Mouse (Mus musculus): ENCODE measurements at regions not wholly inside any gene's neighbourhood (a gene's known extent, or its start where the extent isn't known, plus 50 kb on each side); places are given as distances from the start of the nearest gene placed in this dataset.

DNA sequence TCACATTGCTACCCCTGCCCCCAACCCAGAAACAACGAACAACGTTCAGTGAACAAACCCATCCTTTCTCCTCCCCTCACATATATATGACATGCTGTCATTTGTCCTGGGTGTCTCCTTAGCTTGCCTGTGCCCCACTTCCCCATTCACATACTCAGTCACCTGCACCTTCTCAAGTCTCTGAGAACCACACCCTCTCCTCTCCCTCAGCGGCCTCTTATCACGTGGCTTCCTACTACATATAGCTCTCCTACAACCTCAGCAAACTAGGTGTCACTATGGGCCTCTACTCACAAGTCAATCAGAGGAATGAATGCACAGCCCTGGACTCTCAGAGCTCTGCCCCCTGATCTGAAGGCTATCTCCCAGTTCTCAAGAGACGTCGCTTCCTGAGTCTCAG lies 459.2 kb upstream of the Cdh11 start:
- peak; percentile 6; the same call in 1 of the 2 replicates for ATAC-seq (ENCODE audit: insufficient number of reproducible peaks, low FRiP score, low TSS enrichment)

DNA sequence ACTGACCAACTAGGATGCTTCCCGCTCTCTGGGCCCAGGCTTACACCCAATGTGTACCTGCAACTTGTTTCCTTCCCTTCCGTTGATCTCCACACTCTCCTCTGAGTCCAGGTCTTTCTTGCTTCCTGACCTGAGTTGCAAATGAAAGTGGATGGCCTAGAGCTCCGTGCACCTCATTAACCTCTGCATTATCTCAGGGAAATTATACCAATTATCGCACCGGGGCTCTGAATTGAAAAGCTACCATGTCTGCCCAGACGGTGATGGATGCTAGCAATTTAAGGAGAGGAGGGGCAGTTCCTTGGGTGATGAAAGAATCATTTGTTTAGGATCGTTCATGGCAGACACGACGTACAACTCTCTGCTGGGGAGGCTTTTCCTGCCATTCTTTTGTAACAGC lies 460.4 kb upstream of the Cdh11 start:
- no peak for ATAC-seq (ENCODE audit: insufficient number of reproducible peaks, low FRiP score, low TSS enrichment)

DNA sequence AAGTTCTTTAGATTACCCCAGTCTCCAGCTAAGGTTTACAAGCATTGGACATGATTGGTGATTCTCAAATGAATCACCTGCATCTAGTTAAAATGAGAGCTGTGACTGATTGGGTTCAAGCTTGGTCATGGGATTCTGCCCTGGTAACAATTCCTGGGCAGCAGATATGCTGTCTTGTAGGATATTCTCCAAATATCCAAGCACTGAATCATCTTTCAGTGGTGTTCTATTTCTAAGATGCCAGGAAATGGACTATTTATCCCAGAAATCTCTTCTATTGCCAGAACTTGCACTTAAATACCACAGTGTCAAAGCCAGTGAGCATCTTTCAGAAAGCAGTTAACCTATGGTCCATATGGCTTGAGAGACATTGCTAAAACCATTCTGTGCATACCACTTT lies 475.8 kb upstream of the Cdh11 start:
- ATAC-seq (ENCODE audit: insufficient number of reproducible peaks, low FRiP score, low TSS enrichment), result no peak

DNA sequence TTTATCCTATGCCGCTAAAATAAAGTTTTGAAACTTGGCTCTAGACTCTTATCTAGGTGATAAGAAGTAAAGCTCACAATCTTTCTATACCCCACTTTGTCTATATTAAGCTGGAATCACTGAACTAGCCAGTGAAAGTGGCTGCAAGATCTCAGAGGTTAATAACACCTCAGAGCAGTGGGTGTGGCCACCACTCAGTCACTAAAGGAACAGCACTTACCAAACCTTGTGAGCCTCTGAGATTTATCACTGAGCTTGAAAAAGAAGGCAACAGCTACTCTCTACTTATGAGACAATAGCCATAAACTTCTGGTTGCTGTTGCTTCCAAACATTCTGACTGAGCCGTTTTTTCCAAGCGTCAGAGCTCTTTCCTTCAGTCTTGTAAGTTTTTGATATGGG lies 484.6 kb upstream of the Cdh11 start:
- ATAC-seq (ENCODE audit: insufficient number of reproducible peaks, low FRiP score, low TSS enrichment), result no peak

DNA sequence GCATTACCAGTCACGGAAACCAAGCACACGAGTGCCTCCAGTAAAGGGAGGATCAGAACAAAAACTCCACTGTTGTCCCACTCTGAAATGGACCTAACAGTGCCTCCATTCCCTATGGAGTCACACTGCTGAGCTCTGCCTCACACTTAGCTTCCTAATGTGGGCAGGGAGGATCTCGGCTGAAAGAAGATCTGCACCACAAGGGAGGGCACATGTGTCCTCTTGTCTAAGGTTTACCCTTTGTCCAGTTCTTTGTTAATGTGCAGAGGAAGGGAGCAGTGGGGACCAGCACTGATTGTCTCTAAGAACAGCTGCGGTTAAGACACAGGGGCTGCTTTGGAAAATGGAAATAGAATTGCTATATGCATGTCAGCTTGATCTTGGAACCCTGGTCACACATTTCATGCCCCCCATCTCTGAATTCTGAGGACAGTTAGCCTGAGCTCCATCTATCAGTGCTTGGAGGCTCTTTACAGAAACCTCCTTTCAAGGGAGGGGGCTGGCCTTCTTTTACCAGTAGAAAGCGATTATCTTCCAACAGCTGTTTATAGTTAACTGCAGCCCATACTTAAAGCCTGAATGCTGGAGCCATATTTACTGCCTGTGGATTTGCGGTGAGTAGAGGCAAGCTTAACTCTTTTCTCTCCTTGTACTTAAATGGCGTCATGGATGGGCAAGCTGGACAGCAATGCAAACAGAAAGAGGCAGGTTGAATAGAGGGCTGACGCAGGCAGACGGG lies 485.5 kb upstream of the Cdh11 start:
- no peak for ATAC-seq (ENCODE audit: insufficient number of reproducible peaks, low FRiP score, low TSS enrichment)

DNA sequence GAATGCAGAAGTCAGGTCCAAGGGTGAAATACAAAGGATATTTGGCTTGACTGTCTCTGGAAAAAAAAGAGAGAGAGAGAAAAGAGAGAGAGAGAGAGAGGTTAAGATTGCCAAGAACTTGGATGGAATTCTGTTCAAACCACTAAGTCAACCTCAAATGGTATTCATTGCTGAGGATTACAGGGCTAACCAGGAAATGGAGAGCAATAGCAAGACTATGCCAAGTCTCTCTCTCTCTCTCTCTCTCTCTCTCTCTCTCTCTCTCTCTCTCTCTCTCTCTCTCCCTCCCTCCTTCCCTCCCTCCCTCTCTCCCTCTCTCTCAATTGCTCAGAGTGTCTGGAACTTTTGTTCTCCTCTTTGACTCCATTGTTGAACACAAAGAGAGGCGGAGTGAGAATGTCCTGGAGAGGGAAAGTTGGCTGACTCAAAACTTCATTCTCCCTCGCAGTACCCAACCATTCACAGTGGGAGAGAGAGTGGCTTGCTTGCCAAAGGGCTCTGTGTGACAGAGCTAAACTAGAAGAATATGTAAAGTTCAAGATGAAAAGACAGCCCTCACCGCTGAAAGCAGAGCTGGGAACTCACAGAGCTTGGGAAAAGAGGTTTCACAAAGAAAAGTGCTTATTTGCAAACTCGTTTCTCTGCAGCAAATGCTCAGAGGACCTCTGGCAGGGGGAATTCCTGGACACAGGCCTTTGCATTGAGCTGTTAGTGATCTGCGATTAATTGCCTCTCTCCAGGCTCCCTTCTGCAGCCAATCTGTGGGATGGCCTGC lies 487.1 kb upstream of the Cdh11 start:
- ATAC-seq (ENCODE audit: insufficient number of reproducible peaks, low FRiP score, low TSS enrichment), result no peak

DNA sequence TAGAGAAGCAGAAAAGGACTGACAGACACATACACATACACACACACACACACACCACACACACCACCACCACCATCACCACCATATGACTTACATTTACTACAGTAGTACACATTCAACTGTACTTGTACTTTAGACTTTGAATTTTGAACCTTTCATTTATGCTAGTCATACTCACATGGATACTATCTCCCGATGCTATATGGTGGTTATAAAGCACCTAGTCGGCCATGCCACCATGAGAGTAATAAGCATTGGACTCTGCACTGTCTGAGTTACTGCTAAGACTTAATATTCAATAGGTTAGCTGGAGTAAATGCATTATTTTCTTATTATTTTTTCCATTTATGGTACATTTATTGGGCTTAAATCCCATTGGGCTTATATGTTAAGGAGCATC lies 488.0 kb upstream of the Cdh11 start:
- ATAC-seq (ENCODE audit: insufficient number of reproducible peaks, low FRiP score, low TSS enrichment), result no peak

DNA sequence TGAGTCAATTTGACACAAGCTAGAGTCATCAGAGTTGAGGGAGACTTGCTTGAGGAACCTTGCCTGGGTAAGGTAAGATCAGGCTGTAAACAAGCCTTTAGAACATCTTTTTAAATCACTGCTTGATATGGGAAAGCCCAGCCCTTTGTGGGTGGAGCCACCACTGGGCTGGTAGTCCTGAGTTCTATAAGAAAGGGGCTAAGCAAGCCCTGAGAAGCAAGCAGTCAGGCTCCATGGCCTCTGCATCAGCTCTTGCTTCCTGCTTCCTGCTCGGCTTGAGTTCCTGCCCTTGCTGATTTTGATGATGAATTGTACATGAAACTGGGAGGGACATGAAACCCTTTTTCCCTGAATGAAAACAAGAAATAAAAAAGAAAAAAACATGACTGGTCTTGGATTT lies 496.4 kb upstream of the Cdh11 start:
- no peak for ATAC-seq (ENCODE audit: insufficient number of reproducible peaks, low FRiP score, low TSS enrichment)

DNA sequence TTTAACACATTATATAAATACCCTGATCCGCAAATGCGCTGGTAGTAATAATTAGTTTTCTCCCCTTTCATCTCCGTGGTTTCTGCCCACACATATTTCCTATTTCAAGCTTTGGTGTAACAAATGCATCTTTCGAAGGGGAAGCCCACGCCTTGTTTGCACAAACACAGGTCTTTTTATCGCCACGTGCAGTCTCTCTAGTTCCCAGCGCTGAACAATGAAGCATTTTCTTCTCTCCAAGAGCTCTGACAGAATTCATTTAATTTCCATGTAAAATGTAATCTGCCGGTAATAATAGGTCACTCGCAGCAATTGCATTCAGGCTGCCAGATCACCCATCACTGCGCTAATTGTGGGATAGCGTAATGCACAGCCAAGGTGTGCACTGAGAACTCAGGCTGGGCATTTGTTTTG lies 503.1 kb upstream of the Cdh11 start:
- no peak for ATAC-seq (ENCODE audit: insufficient number of reproducible peaks, low FRiP score, low TSS enrichment)

DNA sequence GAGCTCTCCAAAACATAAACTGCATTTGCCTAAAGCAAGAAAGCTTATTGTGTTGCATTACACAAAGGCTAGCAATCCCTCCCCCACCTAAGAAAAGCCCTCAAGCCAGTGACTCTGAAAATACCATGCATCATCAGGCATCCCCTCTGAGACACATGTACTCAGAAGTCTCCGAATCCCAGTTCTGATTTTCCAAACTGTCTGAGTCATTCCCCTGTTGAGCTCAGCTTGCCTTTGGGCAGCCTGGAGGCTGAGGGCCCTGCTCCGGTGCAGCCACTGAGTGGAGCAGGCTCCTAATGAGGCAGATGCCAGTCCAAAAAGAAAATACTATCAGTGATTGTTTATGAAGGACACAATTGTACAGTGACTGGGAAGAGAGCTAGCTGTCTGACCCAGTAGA lies 507.5 kb upstream of the Cdh11 start:
- 0 out of 2 replicates have a peak, but pooled peaks have one; percentile 26 for ATAC-seq (ENCODE audit: insufficient number of reproducible peaks, low FRiP score, low TSS enrichment)

DNA sequence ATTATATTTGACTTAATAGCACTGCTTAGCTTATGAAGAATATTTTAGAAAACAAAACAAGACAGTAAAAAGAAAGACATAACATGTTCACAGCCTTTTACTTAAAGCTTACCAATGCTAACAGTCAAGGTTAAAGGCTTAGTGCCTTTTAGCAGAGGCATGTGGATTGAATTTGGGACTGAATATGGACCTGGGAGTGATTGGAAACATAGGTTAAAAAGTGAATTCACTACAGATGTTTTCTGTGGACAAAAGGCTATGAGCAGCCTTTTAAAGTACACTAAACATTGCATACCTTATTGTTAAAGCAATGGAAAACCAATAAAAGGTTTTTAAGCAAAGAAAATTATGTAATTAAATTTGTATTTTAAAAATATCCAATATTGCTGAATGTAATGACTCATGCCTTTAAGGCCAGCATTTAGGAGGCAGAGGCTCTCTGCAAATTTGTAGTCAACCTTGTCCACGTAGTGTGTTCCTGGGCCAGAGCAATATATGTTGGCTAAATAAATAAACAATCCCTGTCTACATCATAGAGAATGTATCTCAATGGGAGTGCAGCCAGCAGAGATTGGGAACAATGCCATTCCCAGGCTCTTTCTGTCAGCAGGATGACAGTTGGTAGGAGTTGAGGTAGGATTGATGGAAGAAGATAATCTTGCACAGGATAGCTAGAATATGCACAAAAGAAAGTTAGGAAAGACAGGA lies 521.2 kb upstream of the Cdh11 start:
- no peak for ATAC-seq (ENCODE audit: insufficient number of reproducible peaks, low FRiP score, low TSS enrichment)

DNA sequence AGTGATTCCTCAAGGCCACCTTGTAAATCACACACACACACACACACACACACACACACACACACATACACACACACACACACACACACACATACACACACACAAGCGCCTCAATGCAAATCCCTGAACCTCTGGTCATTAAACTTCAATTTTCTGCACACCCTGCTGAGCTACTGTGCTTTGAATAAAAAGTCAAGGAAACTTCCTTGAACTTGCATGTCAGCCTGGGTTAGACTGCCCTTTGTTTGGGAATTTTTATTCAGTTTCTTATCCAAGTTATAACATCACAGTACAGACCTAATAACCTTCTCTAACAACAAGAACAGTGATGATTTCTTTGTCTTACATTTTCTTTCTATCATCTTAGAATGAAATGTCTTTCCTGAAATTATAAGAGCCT lies 528.1 kb upstream of the Cdh11 start:
- no peak for ATAC-seq (ENCODE audit: insufficient number of reproducible peaks, low FRiP score, low TSS enrichment)

DNA sequence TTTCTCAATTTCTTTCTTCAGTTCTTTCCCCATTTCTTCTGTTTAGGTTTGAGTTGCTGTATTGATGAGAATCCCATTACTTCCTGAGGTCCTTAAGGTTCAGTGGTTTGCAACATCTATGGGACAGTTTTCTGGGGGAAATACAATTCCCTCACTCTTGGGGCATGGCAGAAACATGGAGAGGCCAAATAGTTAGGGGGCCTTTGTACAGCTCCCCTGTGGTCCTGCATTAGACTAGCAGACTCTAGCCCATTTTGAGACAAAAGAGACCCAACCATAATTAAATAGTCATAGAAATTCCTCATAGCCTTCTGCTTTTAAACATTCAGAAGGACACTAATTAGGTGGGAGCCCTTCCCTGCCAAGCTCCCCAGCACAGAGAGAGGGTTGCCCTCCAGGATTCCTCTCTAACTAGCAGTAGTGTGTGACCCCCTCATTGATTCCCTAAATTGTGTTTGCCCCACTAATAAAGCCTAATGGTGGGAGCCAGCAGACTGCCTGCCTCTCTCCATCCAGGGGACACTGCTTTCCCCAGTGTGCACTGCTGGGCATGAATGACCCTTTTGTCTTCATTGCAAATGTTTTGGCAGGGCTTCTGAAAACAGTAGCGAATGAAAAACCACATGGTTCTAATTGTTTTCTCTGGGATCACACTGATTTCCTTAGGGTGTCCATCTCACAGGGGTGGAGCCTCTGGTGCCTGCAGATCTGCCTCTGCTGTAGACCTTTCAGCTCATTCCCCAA lies 529.0 kb upstream of the Cdh11 start:
- no peak for ATAC-seq (ENCODE audit: insufficient number of reproducible peaks, low FRiP score, low TSS enrichment)

DNA sequence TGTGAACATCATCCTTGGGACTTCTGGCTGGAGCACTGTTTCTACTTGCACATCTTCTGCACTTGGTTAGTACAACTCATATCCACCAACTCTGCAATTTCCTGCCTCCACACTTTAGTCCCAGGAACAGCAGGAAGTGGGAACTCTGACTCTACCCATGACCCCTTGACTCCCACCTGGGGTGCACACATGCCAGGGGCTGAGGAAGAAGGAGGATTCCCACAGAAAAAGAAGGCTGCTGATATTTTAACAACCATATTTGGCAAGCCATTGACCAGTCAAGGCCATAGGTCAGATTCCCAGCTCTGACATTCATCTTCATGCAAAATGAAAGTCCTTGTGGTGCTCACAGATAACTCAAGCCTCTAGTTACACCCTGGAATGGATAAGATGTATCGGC lies 530.3 kb upstream of the Cdh11 start:
- no peak for ATAC-seq (ENCODE audit: insufficient number of reproducible peaks, low FRiP score, low TSS enrichment)

DNA sequence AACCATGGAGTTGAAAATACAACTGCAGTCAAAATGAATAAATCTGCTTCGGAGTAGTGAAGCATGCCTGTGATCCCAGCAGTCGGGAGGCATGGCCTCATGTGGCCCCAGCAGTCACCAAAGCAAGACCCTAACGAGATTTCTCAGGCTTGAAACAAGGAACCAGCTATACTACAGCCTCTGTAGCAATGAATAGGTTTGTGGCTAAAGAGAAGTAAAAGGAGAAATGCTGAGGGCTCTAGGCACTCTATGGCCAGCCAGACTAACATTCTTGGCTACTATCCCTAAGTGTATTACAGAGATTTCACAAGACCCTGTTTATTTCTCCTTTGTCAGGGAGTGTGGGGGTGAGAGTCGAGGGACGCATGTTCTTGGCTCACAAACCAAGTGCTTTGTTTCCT lies 531.2 kb upstream of the Cdh11 start:
- no peak for ATAC-seq (ENCODE audit: insufficient number of reproducible peaks, low FRiP score, low TSS enrichment)

DNA sequence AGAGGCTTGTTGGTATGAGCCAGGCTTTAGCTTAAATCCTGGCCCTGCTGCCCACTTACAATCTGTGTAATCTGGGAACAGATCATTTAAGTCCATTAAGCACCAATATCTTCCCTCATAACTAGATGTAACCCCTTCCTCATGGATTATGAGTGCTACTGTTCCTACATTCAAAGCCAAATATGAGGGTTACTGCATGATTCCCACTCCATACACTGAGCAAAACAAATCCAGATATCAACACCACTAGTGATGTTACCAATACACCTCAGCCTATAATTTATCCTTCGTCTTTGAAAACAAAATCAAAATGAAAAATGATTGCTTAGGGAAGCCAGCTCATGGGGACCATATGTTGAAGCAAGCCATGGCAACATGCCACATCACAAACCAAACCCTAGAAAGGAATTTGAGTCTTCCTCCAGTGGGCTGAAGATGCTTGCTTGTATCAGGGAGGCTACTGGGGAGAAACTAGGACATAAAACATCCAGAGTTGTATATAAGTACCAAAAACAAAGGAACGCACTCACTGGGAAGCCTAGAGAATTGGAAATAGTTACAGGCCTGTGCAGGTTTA lies 531.8 kb upstream of the Cdh11 start:
- ATAC-seq (ENCODE audit: insufficient number of reproducible peaks, low FRiP score, low TSS enrichment), result no peak

DNA sequence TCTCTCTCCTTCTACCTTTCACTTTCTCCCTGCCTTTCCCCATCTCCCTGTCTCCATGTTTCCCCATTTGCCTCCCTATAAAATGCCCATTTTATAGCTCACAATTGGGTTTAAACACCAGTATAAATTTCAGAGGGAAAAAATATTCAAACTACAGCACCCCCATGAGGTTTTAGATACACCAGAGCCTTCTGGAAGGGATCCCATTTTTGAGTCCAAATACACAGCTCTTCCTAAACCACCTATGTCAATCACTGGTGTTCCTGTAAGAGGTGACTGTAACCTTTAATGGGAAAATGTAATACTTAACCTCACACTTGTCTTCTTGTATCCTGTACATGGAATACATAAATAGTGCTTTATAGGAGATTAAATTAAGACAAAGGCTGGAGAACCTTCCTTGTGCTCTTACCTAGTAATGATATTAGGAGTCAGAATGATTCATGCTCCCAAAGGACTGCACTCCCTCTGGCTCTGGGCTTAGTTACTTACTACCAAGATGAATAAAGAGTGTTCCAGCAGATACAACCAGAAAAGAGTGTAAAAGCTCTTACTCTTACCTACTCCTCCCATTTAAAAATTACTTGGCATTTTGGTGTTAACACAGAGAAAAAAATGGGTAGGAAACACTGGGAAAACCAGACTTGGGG lies 538.7 kb upstream of the Cdh11 start:
- ATAC-seq (ENCODE audit: insufficient number of reproducible peaks, low FRiP score, low TSS enrichment), result no peak

DNA sequence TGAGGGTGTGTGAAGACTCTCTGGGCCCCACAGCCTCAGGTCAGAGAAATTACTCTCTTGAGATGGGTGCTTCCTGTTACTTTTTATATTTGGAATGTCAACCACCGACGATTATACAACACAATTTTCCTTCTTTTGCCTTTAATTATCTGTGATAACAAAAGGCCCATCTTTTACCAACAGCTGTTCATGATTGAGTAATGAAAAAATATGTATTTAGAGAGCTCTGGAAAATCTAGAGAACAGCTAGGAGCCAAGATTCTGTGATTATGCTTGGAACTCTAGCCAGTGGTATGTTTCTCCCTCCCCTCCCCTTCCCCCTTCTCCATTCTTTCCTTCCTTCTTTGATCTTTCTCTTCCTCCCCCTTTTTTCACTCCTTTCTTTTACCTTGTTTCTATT lies 546.0 kb upstream of the Cdh11 start:
- no peak for ATAC-seq (ENCODE audit: insufficient number of reproducible peaks, low FRiP score, low TSS enrichment)

DNA sequence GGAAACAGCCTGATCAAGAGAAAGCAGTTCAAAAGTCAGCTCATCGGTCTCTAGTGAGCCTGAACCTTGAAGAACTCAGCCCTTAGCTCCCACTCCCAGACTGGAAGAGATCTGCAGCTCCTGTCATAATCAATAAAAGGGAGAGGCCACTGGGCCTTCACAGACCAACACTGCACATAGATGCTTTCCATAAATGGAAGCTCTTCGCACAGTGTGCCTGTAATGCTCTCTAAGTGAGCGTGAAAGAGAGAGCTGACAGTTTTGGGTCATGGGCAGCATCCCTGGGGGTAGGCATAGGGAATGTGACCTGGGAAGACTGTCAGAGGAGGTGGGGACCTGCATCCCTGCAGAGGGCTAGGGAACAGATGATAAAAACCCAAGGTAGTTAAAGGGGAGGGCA lies 551.9 kb upstream of the Cdh11 start:
- no peak for ATAC-seq (ENCODE audit: insufficient number of reproducible peaks, low FRiP score, low TSS enrichment)

DNA sequence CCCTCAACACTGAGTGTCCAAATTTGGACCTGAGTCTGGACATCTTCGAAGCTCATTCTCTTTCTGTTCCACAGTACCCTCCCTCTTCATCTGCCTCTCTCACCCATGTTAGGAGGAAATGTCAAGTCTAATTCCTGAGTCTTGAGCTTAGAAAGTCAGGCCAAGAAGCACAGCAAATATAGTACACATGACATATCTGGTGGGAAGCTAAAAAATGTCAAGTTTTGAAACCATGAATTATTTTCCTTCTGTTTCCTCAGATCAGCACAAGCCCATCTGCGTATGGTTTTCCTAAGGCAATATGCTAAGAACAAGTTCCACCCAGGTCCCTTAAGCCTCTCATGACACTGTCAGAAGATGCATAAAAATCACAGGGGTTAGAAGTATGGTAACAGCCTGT lies 553.6 kb upstream of the Cdh11 start:
- ATAC-seq (ENCODE audit: insufficient number of reproducible peaks, low FRiP score, low TSS enrichment), result no peak

All from cerebellum, adult (tissue).